Mouse (Mus musculus) hindbrain, postnatal 0 days (tissue): ENCODE measurements around the gene Rest. TPM values are rescaled to one million over a fixed set of nuclear protein-coding genes. Genes with fewer than 3 reads are reported as not detected.
A peak's percentile ranks its signal among the peaks of the same experiment; 100 is the strongest.

Experiments used
- ATAC-seq: fragments of 200-750 bp; cut with Nextera tagmentation; 2 replicates; pipeline ENCODE4 v1.8.0; 2017; ENCODE audit warnings: mild to moderate bottlenecking, moderate TSS enrichment, moderate library complexity
- DNase-seq: peaks from one replicate; pipeline ENCODE4 v3.0.0-alpha.2; 2015; ENCODE audit warnings: low spot score
- H3K27ac ChIP-seq: fragments of 300-500 bp; sonication (generic); 2 replicates; pipeline ENCODE4 v1.5.1; 2014; ENCODE audit warnings: mild to moderate bottlenecking
- H3K27me3 ChIP-seq: fragments of 300-500 bp; sonication (generic); 2 replicates; pipeline ENCODE4 v1.6.1; 2014; ENCODE audit warnings: low read length, mixed read lengths; ENCODE audit not compliant: insufficient read depth
- H3K36me3 ChIP-seq: fragments of 300-500 bp; sonication (generic); 2 replicates; pipeline ENCODE4 v1.6.1; 2014; ENCODE audit warnings: low read length, mixed read lengths; ENCODE audit not compliant: insufficient read depth
- H3K4me1 ChIP-seq: fragments of 300-500 bp; sonication (generic); 2 replicates; pipeline ENCODE4 v1.6.1; 2014; ENCODE audit warnings: antibody characterized with exemption, low read length, mixed read lengths; ENCODE audit not compliant: insufficient read depth
- H3K4me2 ChIP-seq: fragments of 300-500 bp; sonication (generic); 2 replicates; pipeline ENCODE4 v1.6.1; 2014; ENCODE audit warnings: low read depth, mild to moderate bottlenecking, low read length, moderate library complexity, mixed read lengths
- H3K4me3 ChIP-seq: fragments of 300-500 bp; sonication (generic); 2 replicates; pipeline ENCODE4 v1.5.1; 2014; ENCODE audit warnings: low read length
- H3K9ac ChIP-seq: fragments of 300-500 bp; sonication (generic); replicated peaks from 2 replicates; pipeline ENCODE4 v1.6.1; 2014; ENCODE audit warnings: mild to moderate bottlenecking, low read length, moderate library complexity, mixed read lengths
- H3K9me3 ChIP-seq: fragments of 300-500 bp; sonication (generic); 2 replicates; pipeline ENCODE4 v1.6.1; 2016; ENCODE audit warnings: low read length, mixed read lengths
- CTCF ChIP-seq: IDR thresholded peaks from 2 replicates; pipeline ENCODE4 v1.5.1; 2016; ENCODE audit warnings: antibody characterized with exemption, control low read depth, low read depth
- WGBS: fragments of 180-500 bp; shearing (Covaris S2); extraction: QIAGEN DNeasy Blood & Tissue Kit; methylation state at CpG from one replicate; pipeline ENCODE4 v1.1.7; 2014; 5-methylcytosine and 5-hydroxymethylcytosine counted together
- polyA plus RNA-seq: library from polyadenylated mRNA; unstranded; fragments of >200 nt; fragmentation: Nextera tagmentation; extraction: Ambion mirVana; gene quantifications from 2 replicates; pipeline ENCODE4 v1.2.1, GENCODE M21; 2015
- total RNA-seq: library from RNA; depleted of rRNA; stranded (reverse); fragments of >200 nt; gene quantifications from 2 replicates; pipeline ENCODE4 v1.2.3, GENCODE M21; 2014

Gene Rest
- total and polyA plus RNA-seq, 2 experiments from 2014 or later, result 4.1 to 9.0 TPM

DNA sequence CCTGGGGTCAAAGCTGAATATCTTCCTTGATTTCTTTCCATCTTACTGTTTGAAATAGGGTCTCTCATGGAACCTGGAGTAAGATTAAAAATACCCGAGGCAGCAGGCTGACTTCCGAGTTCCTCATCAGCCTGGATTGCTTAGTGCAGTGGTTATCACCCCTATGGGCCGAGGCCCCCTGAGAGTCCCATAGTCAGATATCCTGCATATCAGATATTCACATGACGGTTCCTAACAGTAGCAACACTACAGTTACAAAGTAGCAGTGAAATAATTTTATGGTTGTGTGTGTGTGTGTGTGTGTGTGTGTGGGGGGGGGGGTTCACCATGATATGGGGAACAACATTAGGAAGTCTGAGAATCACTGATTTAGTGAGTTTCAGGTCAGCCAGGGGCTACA, 4.2 kb upstream of the Rest start:
- no peak for TF ChIP-seq CTCF
- H3K9ac ChIP-seq, result no peak overlapping the region
- no peak overlapping the region for H3K27ac ChIP-seq
- DNase-seq (no peak), ATAC-seq (no peak)
- H3K27me3 ChIP-seq, result no peaks in the 10 kb centered on the region
- H3K9me3 ChIP-seq, result no peaks in the 10 kb centered on the region
- no peaks in the 10 kb centered on the region for H3K36me3 ChIP-seq
- no peak overlapping the region for H3K4me3 ChIP-seq
- WGBS, result 82% methylated on average over 4 of the region's 4 CpGs
- H3K4me1 ChIP-seq, result no peaks in the 10 kb centered on the region
- no peak overlapping the region for H3K4me2 ChIP-seq

DNA sequence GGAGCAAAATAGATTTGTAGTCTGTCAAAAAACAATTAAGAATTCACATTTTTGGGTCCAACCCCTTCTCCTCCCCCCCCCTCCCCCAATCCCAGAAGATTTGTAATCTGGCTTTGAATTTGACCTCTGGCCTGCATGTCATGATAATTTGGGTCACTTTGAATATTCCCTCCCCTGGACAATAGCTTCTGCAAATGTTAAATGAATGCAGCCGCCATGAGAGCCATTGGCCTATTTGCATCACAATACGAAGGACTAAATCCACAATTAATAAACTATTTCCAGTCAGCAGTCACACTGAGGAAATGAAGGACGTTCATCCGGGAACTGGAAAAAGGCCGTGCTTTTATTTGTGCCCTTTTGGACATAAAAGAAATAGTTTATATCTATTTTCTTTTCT, 3.2 kb upstream of the Rest start:
- ATAC-seq (no peak), DNase-seq (no peak)
- 23% methylated on average over 5 of the region's 5 CpGs for WGBS
- TF ChIP-seq CTCF, result no peak
- no peaks in the 10 kb centered on the region for H3K27me3 ChIP-seq
- no peaks in the 10 kb centered on the region for H3K9me3 ChIP-seq
- no peaks in the 10 kb centered on the region for H3K36me3 ChIP-seq
- no peak overlapping the region for H3K27ac ChIP-seq
- H3K9ac ChIP-seq, result no peak overlapping the region
- H3K4me1 ChIP-seq, result no peaks in the 10 kb centered on the region
- H3K4me3 ChIP-seq, result no peak overlapping the region
- no peak overlapping the region for H3K4me2 ChIP-seq

DNA sequence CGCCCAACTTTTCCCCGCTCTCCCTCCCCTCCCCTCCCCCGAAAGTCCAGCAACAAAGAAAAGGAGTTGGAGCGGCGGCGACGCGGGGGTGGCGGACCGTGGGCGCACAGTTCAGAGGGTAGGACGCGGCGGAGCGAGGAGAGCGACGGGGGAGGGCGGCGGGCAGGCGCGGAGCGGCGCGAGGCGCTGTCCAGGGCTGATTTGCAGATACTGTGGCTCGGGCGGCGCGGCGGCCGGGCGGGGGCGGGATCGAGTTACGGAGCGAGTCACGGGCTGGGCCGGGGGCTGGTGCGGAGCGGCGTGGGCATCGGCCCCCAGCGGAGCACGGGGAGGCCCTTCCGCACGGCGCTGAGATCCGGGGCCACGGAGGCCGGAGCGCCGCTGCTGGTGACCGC, 377 bp downstream of the Rest start:
- TF ChIP-seq CTCF, result no peak

DNA sequence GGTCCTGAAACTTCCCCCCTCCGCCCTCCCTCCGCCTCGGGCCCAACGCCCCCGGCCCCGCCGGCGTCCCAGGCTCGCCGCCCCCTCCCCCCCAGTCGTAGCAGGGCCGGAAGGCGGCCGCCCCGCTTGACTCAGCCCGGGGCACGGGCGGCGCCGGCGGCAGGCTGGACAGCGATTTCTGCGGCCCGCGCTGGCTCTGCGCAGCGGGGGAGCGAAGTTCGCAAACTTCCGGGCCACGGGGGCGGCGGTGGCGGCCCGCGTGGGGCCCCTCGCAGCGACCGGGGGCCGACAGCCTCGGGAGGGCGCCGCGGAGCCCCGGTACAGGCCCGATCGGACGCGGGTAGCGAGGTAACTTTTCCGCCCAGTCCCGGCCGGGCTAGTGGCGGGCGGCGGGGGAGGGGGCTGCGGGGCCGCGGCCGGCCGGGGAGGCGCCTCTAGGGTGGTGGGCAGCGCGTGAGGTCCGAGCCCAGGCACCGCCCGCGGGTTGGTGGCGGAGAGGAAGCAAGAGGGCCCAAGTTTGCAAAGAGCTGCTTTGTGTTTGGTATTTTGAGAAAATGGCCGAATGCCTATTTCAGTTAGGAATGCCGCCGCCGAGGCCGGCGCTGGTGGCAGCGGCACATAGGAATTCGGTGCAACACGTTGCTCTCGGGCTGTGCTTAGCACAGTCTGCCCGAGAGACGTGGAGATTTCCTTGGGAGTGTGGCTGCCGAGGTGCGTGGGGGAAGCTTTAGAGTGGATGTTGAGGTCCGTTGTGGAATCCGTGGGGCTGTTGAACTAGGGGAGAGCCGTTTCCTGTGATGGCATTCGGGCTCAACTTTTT, 985 bp downstream of the Rest start:
- H3K27ac ChIP-seq, result peak overlapping the region; percentile 83
- no peaks in the 10 kb centered on the region for H3K27me3 ChIP-seq
- H3K4me3 ChIP-seq, result peak overlapping the region; percentile 83
- H3K4me1 ChIP-seq, result no peaks in the 10 kb centered on the region; the same call in 1 of the 2 replicates
- H3K9me3 ChIP-seq, result no peaks in the 10 kb centered on the region
- H3K4me2 ChIP-seq, result peak overlapping the region; percentile 68
- ATAC-seq (peak; percentile 70), DNase-seq (peak; percentile 71)
- 4% methylated on average over 73 of the region's 87 CpGs for WGBS
- H3K36me3 ChIP-seq, result no peaks in the 10 kb centered on the region
- H3K9ac ChIP-seq, result peak overlapping the region; percentile 74
- TF ChIP-seq CTCF, result no peak

More for the DNA sequence above, 377 bp downstream of the Rest start:
- no peaks in the 10 kb centered on the region for H3K27me3 ChIP-seq
- H3K36me3 ChIP-seq, result no peaks in the 10 kb centered on the region
- peak; percentile 61 for DNase-seq
- peak overlapping the region; percentile 74 for H3K9ac ChIP-seq
- H3K27ac ChIP-seq, result peak overlapping the region; percentile 83
- peak overlapping the region; percentile 83 for H3K4me3 ChIP-seq
- 1% methylated on average over 39 of the region's 53 CpGs for WGBS
- no peaks in the 10 kb centered on the region; the same call in 1 of the 2 replicates for H3K4me1 ChIP-seq
- ATAC-seq, result peak; percentile 83
- peak overlapping the region; percentile 68 for H3K4me2 ChIP-seq
- H3K9me3 ChIP-seq, result no peaks in the 10 kb centered on the region

DNA sequence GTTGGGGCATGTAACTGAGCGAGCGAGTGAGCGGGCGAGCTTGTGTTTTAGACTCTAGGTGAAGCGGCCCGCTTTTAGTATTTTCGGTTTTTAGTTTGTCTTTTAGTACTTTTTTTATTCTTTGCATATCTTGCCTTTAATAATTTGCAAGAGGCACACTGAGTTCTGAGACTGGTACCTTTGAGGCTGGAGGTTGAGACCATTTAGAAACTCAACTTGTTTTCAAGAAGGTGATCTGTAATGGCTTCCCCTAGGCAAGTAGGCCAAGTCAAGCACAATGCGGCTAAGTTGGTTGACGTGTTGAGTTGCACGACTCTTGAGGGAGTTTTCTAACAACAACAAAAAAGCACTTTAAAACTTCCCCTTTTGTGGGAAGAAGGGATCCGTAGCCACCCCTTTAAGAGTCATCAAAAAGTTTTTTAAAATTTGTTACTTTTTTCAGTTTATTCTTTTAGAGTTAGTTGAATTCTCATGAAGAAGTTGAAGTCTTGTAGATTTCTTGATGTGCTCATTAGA, 1.7 kb downstream of the Rest start:
- H3K9ac ChIP-seq, result peak overlapping the region; percentile 74
- peak overlapping the region; percentile 83; the same call in 1 of the 2 replicates for H3K27ac ChIP-seq
- H3K9me3 ChIP-seq, result no peaks in the 10 kb centered on the region
- H3K27me3 ChIP-seq, result no peaks in the 10 kb centered on the region
- H3K4me2 ChIP-seq, result peak overlapping the region; percentile 68
- peak; percentile 16 for DNase-seq
- TF ChIP-seq CTCF, result no peak
- no peak for ATAC-seq
- 4% methylated on average over 11 of the region's 11 CpGs for WGBS
- no peaks in the 10 kb centered on the region; the same call in 1 of the 2 replicates for H3K4me1 ChIP-seq
- H3K36me3 ChIP-seq, result no peaks in the 10 kb centered on the region
- H3K4me3 ChIP-seq, result peak overlapping the region; percentile 83

DNA sequence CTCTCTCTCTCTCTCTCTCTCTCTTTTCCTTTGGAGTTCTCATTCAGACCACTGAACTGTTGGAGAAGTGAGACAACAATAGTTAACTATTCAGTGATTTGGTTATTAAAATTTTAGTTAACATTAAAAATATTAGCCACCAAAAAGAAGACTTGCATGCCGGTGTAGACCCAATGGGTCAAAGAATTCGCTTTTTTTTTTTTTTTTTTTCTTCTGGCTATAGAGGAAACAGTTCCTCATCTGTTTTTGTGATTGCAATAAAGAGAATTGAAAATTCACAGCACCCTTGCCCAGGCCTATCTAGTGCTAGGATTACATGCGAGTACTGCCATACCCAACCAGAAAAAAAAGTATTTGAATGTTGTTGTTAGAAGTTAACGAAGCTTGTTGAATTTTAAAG, 2.1 kb downstream of the Rest start:
- Histone ChIP-seq H3K27me3 (no peaks in the 10 kb centered on the region), H3K9me3 (no peaks in the 10 kb centered on the region), H3K27ac (no peak overlapping the region), H3K9ac (no peak overlapping the region), H3K4me3 (no peak overlapping the region; the same call in 1 of the 2 replicates), H3K36me3 (no peaks in the 10 kb centered on the region), H3K4me1 (no peaks in the 10 kb centered on the region; the same call in 1 of the 2 replicates), H3K4me2 (peak overlapping the region; percentile 68)
- 67% methylated on average over 4 of the region's 4 CpGs for WGBS
- no peak for TF ChIP-seq CTCF
- ATAC-seq, result no peak
- no peak for DNase-seq
